Mouse (Mus musculus) intestine, postnatal 0 days (tissue): ENCODE results near the gene Slc7a5. TPM values are rescaled to one million over a fixed set of nuclear protein-coding genes. Genes with fewer than 3 reads are reported as not detected.
A peak's percentile ranks its signal among the peaks of the same experiment; 100 is the strongest.

ENCODE experiments used
- ATAC-seq: fragments of 200-750 bp; cut with Nextera tagmentation; 2 replicates; pipeline ENCODE4 v1.8.0; 2017; ENCODE audit warnings: mild to moderate bottlenecking, moderate TSS enrichment, moderate library complexity
- H3K27ac ChIP-seq: fragments of 300-500 bp; sonication (generic); 2 replicates; pipeline ENCODE4 v1.5.1; 2014; ENCODE audit warnings: mild to moderate bottlenecking, low read depth, low read length, moderate library complexity
- H3K27me3 ChIP-seq: fragments of 300-500 bp; sonication (generic); replicated peaks from 2 replicates; pipeline ENCODE4 v1.6.1; 2014; ENCODE audit warnings: low read length, mixed read lengths; ENCODE audit not compliant: control insufficient read depth, insufficient read depth
- H3K36me3 ChIP-seq: fragments of 300-500 bp; sonication (generic); 2 replicates; pipeline ENCODE4 v1.6.1; 2014; ENCODE audit warnings: mild to moderate bottlenecking, moderate library complexity; ENCODE audit not compliant: control insufficient read depth, insufficient read depth
- H3K4me1 ChIP-seq: fragments of 300-500 bp; sonication (generic); replicated peaks from 2 replicates; pipeline ENCODE4 v1.6.1; 2014; ENCODE audit warnings: antibody characterized with exemption, low read length, mixed read lengths; ENCODE audit not compliant: control insufficient read depth, insufficient read depth
- H3K4me2 ChIP-seq: fragments of 300-500 bp; sonication (generic); replicated peaks from 2 replicates; pipeline ENCODE4 v1.6.1; 2014; ENCODE audit warnings: low read depth, mild to moderate bottlenecking, moderate library complexity
- H3K4me3 ChIP-seq: fragments of 300-500 bp; sonication (generic); 2 replicates; pipeline ENCODE4 v1.5.1; 2014; ENCODE audit warnings: low read depth, low read length
- H3K9ac ChIP-seq: fragments of 300-500 bp; sonication (generic); 2 replicates; pipeline ENCODE4 v1.6.1; 2014; ENCODE audit warnings: mild to moderate bottlenecking, low read depth, low read length
- H3K9me3 ChIP-seq: fragments of 300-500 bp; sonication (generic); 2 replicates; pipeline ENCODE4 v1.6.1; 2016; ENCODE audit warnings: mixed run types; ENCODE audit not compliant: control insufficient read depth
- CTCF ChIP-seq: sonication (generic); IDR thresholded peaks from 2 replicates; pipeline ENCODE4 v1.5.1; 2016; ENCODE audit warnings: low read depth, mild to moderate bottlenecking, control low read depth, antibody characterized with exemption, moderate library complexity
- WGBS: fragments of 180-500 bp; shearing (Covaris S2); extraction: QIAGEN DNeasy Blood & Tissue Kit; methylation state at CpG from one replicate; pipeline ENCODE4 v1.1.7; 2014; 5-methylcytosine and 5-hydroxymethylcytosine counted together
- polyA plus RNA-seq: library from polyadenylated mRNA; unstranded; fragments of >200 nt; fragmentation: Nextera tagmentation; extraction: Ambion mirVana; gene quantifications from 2 replicates; pipeline ENCODE4 v1.2.1, GENCODE M21; 2015

Gene Slc7a5
- polyA plus RNA-seq, 1 experiment from 2014 or later, result 6.1 TPM

GRCm38 (mm10) chr8:121889317-121889716 is 18.2 kb downstream of the Slc7a5 start:
- 74% methylated on average over 1 of the region's 1 CpGs for WGBS
- no peaks in the 10 kb centered on the region for H3K4me1 ChIP-seq
- no peaks in the 10 kb centered on the region for H3K9me3 ChIP-seq
- no peaks in the 10 kb centered on the region for H3K27me3 ChIP-seq
- ATAC-seq, result peak; percentile 64
- no peak overlapping the region for H3K9ac ChIP-seq
- peaks cover 29% of the 10 kb centered on the region for H3K36me3 ChIP-seq
- no peak for TF ChIP-seq CTCF
- H3K4me3 ChIP-seq, result no peak overlapping the region
- no peak overlapping the region for H3K4me2 ChIP-seq
- no peak overlapping the region for H3K27ac ChIP-seq

GRCm38 (mm10) chr8:121887547-121887946 is 19.9 kb downstream of the Slc7a5 start:
- no peak for ATAC-seq
- H3K9ac ChIP-seq, result no peak overlapping the region
- 77% methylated on average over 1 of the region's 1 CpGs for WGBS

GRCm38 (mm10) chr8:121885433-121885832 is 22.1 kb downstream of the Slc7a5 start:
- WGBS, result 89% methylated on average over 6 of the region's 6 CpGs
- no peak overlapping the region for H3K4me2 ChIP-seq
- H3K9ac ChIP-seq, result no peak overlapping the region
- no peaks in the 10 kb centered on the region for H3K4me1 ChIP-seq
- H3K27me3 ChIP-seq, result no peaks in the 10 kb centered on the region
- no peak overlapping the region for H3K4me3 ChIP-seq
- H3K36me3 ChIP-seq, result peaks cover 66% of the 10 kb centered on the region
- TF ChIP-seq CTCF, result no peak
- H3K9me3 ChIP-seq, result no peaks in the 10 kb centered on the region
- no peak overlapping the region for H3K27ac ChIP-seq
- ATAC-seq, result no peak

More at GRCm38 (mm10) chr8:121887547-121887946, 19.9 kb downstream of the Slc7a5 start:
- no peak overlapping the region for H3K4me2 ChIP-seq
- H3K27ac ChIP-seq, result no peak overlapping the region
- H3K9me3 ChIP-seq, result no peaks in the 10 kb centered on the region
- no peaks in the 10 kb centered on the region for H3K4me1 ChIP-seq
- TF ChIP-seq CTCF, result no peak
- no peak overlapping the region for H3K4me3 ChIP-seq
- no peaks in the 10 kb centered on the region for H3K27me3 ChIP-seq
- H3K36me3 ChIP-seq, result peaks cover 46% of the 10 kb centered on the region

GRCm38 (mm10) chr8:121885001-121885400 is 22.5 kb downstream of the Slc7a5 start:
- WGBS, result 95% methylated on average over 9 of the region's 9 CpGs
- Histone ChIP-seq H3K27ac (no peak overlapping the region), H3K4me2 (no peak overlapping the region), H3K4me3 (no peak overlapping the region), H3K36me3 (peaks cover 67% of the 10 kb centered on the region), H3K4me1 (no peaks in the 10 kb centered on the region), H3K9ac (no peak overlapping the region), H3K9me3 (no peaks in the 10 kb centered on the region), H3K27me3 (no peaks in the 10 kb centered on the region)
- TF ChIP-seq CTCF, result no peak
- no peak for ATAC-seq

- no peak for ATAC-seq
- Histone ChIP-seq H3K9me3 (no peaks in the 10 kb centered on the region), H3K27ac (no peak overlapping the region), H3K9ac (no peak overlapping the region), H3K4me3 (no peak overlapping the region), H3K4me1 (no peaks in the 10 kb centered on the region), H3K27me3 (no peaks in the 10 kb centered on the region), H3K4me2 (no peak overlapping the region), H3K36me3 (peaks cover 67% of the 10 kb centered on the region)
- TF ChIP-seq CTCF, result no peak
- 86% methylated on average over 3 of the region's 3 CpGs for WGBS
Measured at GRCm38 (mm10) chr8:121884181-121884580, 23.3 kb downstream of the Slc7a5 start.

GRCm38 (mm10) chr8:121881921-121882320 is 25.6 kb downstream of the Slc7a5 start:
- Histone ChIP-seq H3K36me3 (peaks cover 64% of the 10 kb centered on the region), H3K4me1 (no peaks in the 10 kb centered on the region), H3K4me3 (no peak overlapping the region), H3K27ac (no peak overlapping the region), H3K4me2 (no peak overlapping the region), H3K9me3 (no peaks in the 10 kb centered on the region), H3K27me3 (no peaks in the 10 kb centered on the region), H3K9ac (no peak overlapping the region)
- ATAC-seq, result no peak
- WGBS, result 64% methylated on average over 5 of the region's 5 CpGs
- TF ChIP-seq CTCF, result no peak

GRCm38 (mm10) chr8:121880818-121881217 is 26.7 kb downstream of the Slc7a5 start:
- Histone ChIP-seq H3K9ac (no peak overlapping the region), H3K4me2 (no peak overlapping the region), H3K27ac (no peak overlapping the region), H3K27me3 (no peaks in the 10 kb centered on the region), H3K4me3 (no peak overlapping the region), H3K9me3 (no peaks in the 10 kb centered on the region), H3K4me1 (no peaks in the 10 kb centered on the region), H3K36me3 (peaks cover 53% of the 10 kb centered on the region)
- no peak for TF ChIP-seq CTCF
- 69% methylated on average over 1 of the region's 1 CpGs for WGBS
- no peak for ATAC-seq
